Mouse (Mus musculus) neural tube, postnatal 0 days (tissue): Measurements from ENCODE around the gene Cd47. TPM values are rescaled to one million over a fixed set of nuclear protein-coding genes. Genes with fewer than 3 reads are reported as not detected.

Source experiments
- polyA plus RNA-seq: library from polyadenylated mRNA; unstranded; fragments of >200 nt; fragmentation: Nextera tagmentation; extraction: Ambion mirVana; gene quantifications from 2 replicates; pipeline ENCODE4 v1.2.1, GENCODE M21; 2015

Cd47 gene
- polyA plus RNA-seq = 176 and 190 TPM in 2 replicates

DNA sequence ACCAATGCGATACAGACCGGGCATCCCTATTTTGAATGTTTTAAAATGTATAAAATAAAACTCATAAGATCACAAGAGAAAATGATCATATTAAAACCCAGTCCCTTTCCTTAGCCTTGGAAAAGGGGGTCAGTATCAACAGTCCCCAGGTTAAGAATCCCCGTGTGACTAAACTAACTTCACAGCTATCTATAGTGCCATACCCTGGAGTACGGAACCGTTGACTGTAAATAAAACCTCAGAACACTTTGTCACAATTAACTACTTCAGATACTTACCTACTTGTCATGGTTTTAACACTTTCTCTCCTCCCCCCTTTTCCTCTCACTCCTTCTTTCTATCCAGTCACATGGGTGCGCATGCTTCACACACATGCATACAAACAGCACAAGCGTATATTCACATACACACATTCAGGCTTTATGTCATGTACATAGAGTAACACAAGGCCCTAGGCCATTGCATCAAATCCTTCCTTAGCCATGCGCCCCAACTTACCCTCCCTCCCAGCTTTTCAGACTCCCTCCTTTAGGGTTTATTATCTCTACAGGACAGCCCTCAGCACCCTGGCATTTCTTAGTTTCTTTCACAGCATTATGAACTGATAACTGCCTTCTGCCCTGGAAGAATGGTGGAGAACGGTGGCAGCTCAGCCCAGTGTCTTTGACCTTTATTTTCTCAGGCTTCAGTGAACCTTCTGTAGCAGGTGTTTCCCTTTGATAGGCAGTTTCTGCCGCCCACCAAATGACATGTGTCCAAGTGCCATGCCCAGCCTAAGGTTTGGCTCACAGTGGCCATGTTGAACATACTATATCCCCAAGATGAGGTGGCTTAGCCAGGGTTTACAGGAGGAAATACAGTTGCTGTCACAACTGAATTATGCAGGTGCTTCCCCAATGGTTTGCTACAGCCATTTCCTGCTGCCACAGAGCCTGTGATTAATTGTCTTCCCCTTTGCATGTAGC is at the start of gene Cd47:
Gene Cd47, plus strand, starts transcription at position 937 of the 965 bp plus-strand sequence.

Other genes with a start within 250 kb of the Cd47 start
- 41.2 and 41.8 TPM in 2 replicates for gene Ift57, start 101.3 kb upstream of the Cd47 start, polyA plus RNA-seq